Mouse (Mus musculus): ENCODE data around the gene Mrps26. TPM values are rescaled to one million over a fixed set of nuclear protein-coding genes. Genes with fewer than 3 reads are reported as not detected.
A peak's percentile ranks its signal among the peaks of the same experiment; 100 is the strongest.

Mrps26 gene
- polyA plus RNA-seq, 1 experiment from 2014 or later = 74.6 TPM

DNA sequence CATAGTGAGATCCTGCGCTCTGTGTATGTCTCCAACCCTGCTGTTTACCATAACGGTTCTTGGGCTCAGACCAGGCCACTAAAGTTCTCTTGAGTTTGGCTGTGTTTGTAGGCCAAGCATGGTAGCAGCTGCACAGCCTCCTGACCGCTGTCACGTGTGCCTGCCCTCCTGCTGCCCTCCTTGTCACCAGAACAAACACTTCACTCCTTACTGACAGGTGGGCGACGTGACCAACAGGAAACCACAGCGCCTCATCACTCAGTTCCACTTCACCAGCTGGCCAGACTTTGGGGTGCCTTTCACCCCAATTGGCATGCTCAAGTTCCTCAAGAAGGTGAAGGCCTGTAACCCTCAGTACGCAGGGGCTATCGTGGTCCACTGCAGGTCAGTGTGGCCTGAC, 23.3 kb upstream of the Mrps26 start:
- no peak overlapping the region for H3K4me2 ChIP-seq (replicated peaks; ENCODE audit: low read depth)
- no peaks in the 10 kb centered on the region for H3K4me1 ChIP-seq (replicated peaks; ENCODE audit: control insufficient read depth, insufficient read depth)
- no peaks in the 10 kb centered on the region for H3K9me3 ChIP-seq (ENCODE audit: control insufficient read depth, low read length)
- WGBS = 76% methylated on average over 9 of the region's 9 CpGs
- ATAC-seq (ENCODE audit: low FRiP score, low TSS enrichment) (no peak), DNase-seq (ENCODE audit: low spot score) (no peak)
- no peak for TF ChIP-seq CTCF (IDR thresholded peaks at IDR 0.05; ENCODE audit: low read depth)
- TF ChIP-seq EP300 (optimal IDR thresholded peaks at IDR 0.05) = no peak
- no peak overlapping the region for H3K9ac ChIP-seq (ENCODE audit: low read length)
- H3K36me3 ChIP-seq (ENCODE audit: control insufficient read depth, insufficient read depth, low read length) = peaks cover 39% of the 10 kb centered on the region
- H3K27me3 ChIP-seq (ENCODE audit: control insufficient read depth, insufficient read depth, low read length) = no peaks in the 10 kb centered on the region
- H3K4me3 ChIP-seq (ENCODE audit: low read depth, low read length) = no peak overlapping the region
- no peak overlapping the region for H3K27ac ChIP-seq (replicated peaks)

- Histone ChIP-seq H3K9me3 (ENCODE audit: control insufficient read depth, low read length) (no peaks in the 10 kb centered on the region), H3K27ac (replicated peaks) (no peak overlapping the region), H3K4me2 (replicated peaks; ENCODE audit: low read depth) (no peak overlapping the region), H3K36me3 (ENCODE audit: control insufficient read depth, insufficient read depth, low read length) (peaks cover 38% of the 10 kb centered on the region), H3K9ac (ENCODE audit: low read length) (no peak overlapping the region), H3K4me3 (ENCODE audit: low read depth, low read length) (no peak overlapping the region), H3K27me3 (ENCODE audit: control insufficient read depth, insufficient read depth, low read length) (no peaks in the 10 kb centered on the region), H3K4me1 (replicated peaks; ENCODE audit: control insufficient read depth, insufficient read depth) (no peaks in the 10 kb centered on the region)
- DNase-seq (ENCODE audit: low spot score) = no peak
- ATAC-seq (ENCODE audit: low FRiP score, low TSS enrichment) = no peak
- TF ChIP-seq EP300 (optimal IDR thresholded peaks at IDR 0.05) (no peak), CTCF (IDR thresholded peaks at IDR 0.05; ENCODE audit: low read depth) (no peak)
- 80% methylated on average over 8 of the region's 8 CpGs for WGBS
These were observed 16.6 kb upstream of the Mrps26 start for GRCm38 (mm10) chr2:130546957-130547356.

- ATAC-seq (ENCODE audit: low FRiP score, low TSS enrichment) (no peak), DNase-seq (ENCODE audit: low spot score) (no peak)
- no peak overlapping the region for H3K4me3 ChIP-seq (ENCODE audit: low read depth, low read length)
- H3K4me2 ChIP-seq (replicated peaks; ENCODE audit: low read depth) = no peak overlapping the region
- 89% methylated on average over 7 of the region's 7 CpGs for WGBS
- no peak overlapping the region for H3K9ac ChIP-seq (ENCODE audit: low read length)
- no peaks in the 10 kb centered on the region for H3K4me1 ChIP-seq (replicated peaks; ENCODE audit: control insufficient read depth, insufficient read depth)
- H3K9me3 ChIP-seq (ENCODE audit: control insufficient read depth, low read length) = no peaks in the 10 kb centered on the region
- TF ChIP-seq EP300 (optimal IDR thresholded peaks at IDR 0.05) = no peak
- no peak for TF ChIP-seq CTCF (IDR thresholded peaks at IDR 0.05; ENCODE audit: low read depth)
- H3K36me3 ChIP-seq (ENCODE audit: control insufficient read depth, insufficient read depth, low read length) = peaks cover 11% of the 10 kb centered on the region
- H3K27ac ChIP-seq (replicated peaks) = no peak overlapping the region
- no peaks in the 10 kb centered on the region for H3K27me3 ChIP-seq (ENCODE audit: control insufficient read depth, insufficient read depth, low read length)
These were observed 8.7 kb upstream of the Mrps26 start for GRCm38 (mm10) chr2:130554841-130555240.

DNA sequence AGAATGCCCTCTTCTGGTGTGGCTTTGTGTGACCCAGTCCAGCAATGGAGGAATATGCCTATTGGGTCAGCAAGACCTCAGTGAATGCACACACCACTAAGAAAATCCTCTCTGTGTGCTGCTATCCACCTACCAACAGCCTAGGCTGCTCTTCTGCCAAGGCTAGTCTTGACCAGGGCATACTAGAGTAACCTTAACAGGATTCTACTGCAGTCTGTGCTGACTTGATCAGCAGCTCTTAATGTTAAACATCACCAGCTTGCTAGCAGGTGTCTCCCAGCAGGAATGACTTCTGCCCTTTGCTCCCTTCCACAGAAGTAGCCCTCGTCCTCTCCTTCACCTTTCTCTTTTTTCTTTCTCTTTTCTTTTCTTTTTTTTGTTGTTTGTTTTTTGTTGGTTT, 7.2 kb upstream of the Mrps26 start:
- peaks cover 10% of the 10 kb centered on the region for H3K36me3 ChIP-seq (ENCODE audit: control insufficient read depth, insufficient read depth, low read length)
- DNase-seq (ENCODE audit: low spot score) = no peak
- H3K4me1 ChIP-seq (replicated peaks; ENCODE audit: control insufficient read depth, insufficient read depth) = no peaks in the 10 kb centered on the region
- no peak overlapping the region for H3K4me3 ChIP-seq (ENCODE audit: low read depth, low read length)
- no peak overlapping the region for H3K9ac ChIP-seq (ENCODE audit: low read length)
- no peak for ATAC-seq (ENCODE audit: low FRiP score, low TSS enrichment)
- H3K27me3 ChIP-seq (ENCODE audit: control insufficient read depth, insufficient read depth, low read length) = no peaks in the 10 kb centered on the region
- H3K27ac ChIP-seq (replicated peaks) = no peak overlapping the region
- 84% methylated on average over 1 of the region's 1 CpGs for WGBS
- H3K9me3 ChIP-seq (ENCODE audit: control insufficient read depth, low read length) = no peaks in the 10 kb centered on the region
- H3K4me2 ChIP-seq (replicated peaks; ENCODE audit: low read depth) = no peak overlapping the region
- TF ChIP-seq EP300 (optimal IDR thresholded peaks at IDR 0.05) (no peak), CTCF (IDR thresholded peaks at IDR 0.05; ENCODE audit: low read depth) (no peak)

DNA sequence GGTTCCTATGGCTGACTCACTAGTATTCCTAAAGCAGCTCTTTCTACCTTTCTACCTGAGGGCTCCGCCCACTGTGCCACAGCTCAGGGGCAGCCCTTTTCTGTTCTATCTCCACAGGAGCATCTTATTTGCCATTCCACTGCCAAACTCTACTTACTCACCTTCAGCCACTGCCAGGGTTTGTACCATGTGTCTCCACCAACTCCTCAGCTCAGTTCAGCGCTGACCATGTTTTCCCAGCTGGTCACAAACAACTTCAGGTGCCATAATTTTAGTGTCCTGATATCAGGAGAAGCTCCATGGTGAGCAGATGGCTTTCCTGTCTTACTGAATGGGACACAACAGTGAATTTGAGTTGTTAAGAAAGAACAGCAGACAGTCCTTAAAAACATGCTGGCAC, 6.1 kb upstream of the Mrps26 start:
- Histone ChIP-seq H3K4me1 (replicated peaks; ENCODE audit: control insufficient read depth, insufficient read depth) (no peaks in the 10 kb centered on the region), H3K9me3 (ENCODE audit: control insufficient read depth, low read length) (no peaks in the 10 kb centered on the region), H3K9ac (ENCODE audit: low read length) (no peak overlapping the region), H3K4me2 (replicated peaks; ENCODE audit: low read depth) (no peak overlapping the region), H3K27ac (replicated peaks) (no peak overlapping the region), H3K36me3 (ENCODE audit: control insufficient read depth, insufficient read depth, low read length) (peaks cover 6% of the 10 kb centered on the region), H3K4me3 (ENCODE audit: low read depth, low read length) (no peak overlapping the region), H3K27me3 (ENCODE audit: control insufficient read depth, insufficient read depth, low read length) (no peaks in the 10 kb centered on the region)
- WGBS = 93% methylated on average over 2 of the region's 2 CpGs
- TF ChIP-seq CTCF (IDR thresholded peaks at IDR 0.05; ENCODE audit: low read depth) = no peak
- TF ChIP-seq EP300 (optimal IDR thresholded peaks at IDR 0.05) = no peak
- no peak for DNase-seq (ENCODE audit: low spot score)
- no peak for ATAC-seq (ENCODE audit: low FRiP score, low TSS enrichment)

GRCm38 (mm10) chr2:130558015-130558414, 5.5 kb upstream of the Mrps26 start:
- no peak for ATAC-seq (ENCODE audit: low FRiP score, low TSS enrichment)
- 71% methylated on average over 2 of the region's 2 CpGs for WGBS
- Histone ChIP-seq H3K4me1 (replicated peaks; ENCODE audit: control insufficient read depth, insufficient read depth) (no peaks in the 10 kb centered on the region), H3K4me3 (ENCODE audit: low read depth, low read length) (no peak overlapping the region), H3K27me3 (ENCODE audit: control insufficient read depth, insufficient read depth, low read length) (no peaks in the 10 kb centered on the region), H3K36me3 (ENCODE audit: control insufficient read depth, insufficient read depth, low read length) (peaks cover 3% of the 10 kb centered on the region; the same call in 1 of the 2 replicates), H3K9me3 (ENCODE audit: control insufficient read depth, low read length) (no peaks in the 10 kb centered on the region), H3K9ac (ENCODE audit: low read length) (no peak overlapping the region), H3K27ac (replicated peaks) (no peak overlapping the region), H3K4me2 (replicated peaks; ENCODE audit: low read depth) (no peak overlapping the region)
- no peak for TF ChIP-seq EP300 (optimal IDR thresholded peaks at IDR 0.05)
- TF ChIP-seq CTCF (IDR thresholded peaks at IDR 0.05; ENCODE audit: low read depth) = peak; percentile 47
- no peak for DNase-seq (ENCODE audit: low spot score)
